Mouse (Mus musculus) kidney, postnatal 36 days (tissue): ENCODE measurements at regions not wholly inside any gene's neighbourhood (a gene's known extent, or its start where the extent isn't known, plus 50 kb on each side); places are given as distances from the start of the nearest gene placed in this dataset.

Experiments
- DNase-seq, 2 experiments: peaks; one replicate each; pipeline ENCODE4 v3.0.0; 2021 to 2022; ENCODE audit warnings: mixed read lengths in 2 of 2

DNA sequence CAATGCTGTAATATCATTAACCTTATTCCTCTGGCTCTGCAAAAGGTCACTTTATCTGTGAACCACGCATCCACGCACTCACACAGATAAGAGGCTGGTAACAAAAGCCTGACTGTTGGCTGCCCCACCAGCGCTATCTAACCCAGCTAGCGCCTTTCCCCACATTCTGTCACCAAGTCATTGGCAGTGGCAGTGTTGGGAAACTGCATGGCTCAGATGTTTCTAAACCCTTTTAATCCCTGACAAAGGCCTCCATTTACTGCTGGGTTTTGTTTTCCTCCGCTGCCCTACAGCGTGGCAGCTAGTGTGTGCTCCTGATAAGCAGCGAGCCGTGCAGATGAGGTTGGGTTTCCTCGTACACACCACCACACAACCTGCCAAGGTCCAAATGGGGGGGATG, 55.7 kb downstream of the Id4 start:
- no peak for DNase-seq

DNA sequence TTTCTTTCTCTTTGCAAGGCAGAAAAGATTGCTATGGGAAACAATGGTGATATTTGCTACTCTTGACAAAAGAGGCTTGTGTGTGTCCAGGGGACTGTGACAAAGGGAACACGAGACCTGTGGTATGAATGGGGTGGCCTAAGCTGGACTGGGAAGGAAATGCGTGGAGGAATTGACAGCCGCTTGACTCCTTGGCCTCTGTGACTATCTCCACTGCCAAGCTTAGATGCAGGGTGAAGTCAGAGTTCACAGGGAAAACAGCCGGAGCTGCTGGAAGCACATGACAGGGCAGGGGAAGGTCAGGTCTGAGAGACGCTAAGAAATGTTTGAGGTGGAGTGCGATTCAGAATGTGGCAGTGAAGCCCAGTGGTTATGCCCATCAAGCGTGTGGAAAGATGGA, 56.4 kb downstream of the Id4 start:
- DNase-seq = peak; percentile 34 to 43

DNA sequence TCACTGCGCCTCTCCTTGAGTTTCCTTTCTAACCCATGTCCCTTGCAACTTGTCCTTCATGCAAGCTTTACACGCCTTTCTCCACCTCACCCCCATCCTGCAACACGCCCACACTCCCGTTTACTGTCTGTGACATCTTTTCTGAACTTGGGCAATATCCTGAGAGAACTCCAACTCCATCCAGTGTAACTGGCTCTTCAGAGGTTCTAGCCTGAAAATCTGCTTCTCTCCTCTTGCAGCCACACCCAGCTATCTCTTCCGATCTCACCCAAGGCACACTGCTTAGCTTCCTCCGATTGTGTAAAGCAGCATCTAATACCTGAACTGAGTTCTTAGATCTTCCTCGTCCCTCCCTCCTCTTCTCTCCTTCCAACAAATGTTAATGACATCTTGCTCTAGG, 58.0 kb downstream of the Id4 start:
- DNase-seq = peak in 1 of 2 experiments; percentile 15

DNA sequence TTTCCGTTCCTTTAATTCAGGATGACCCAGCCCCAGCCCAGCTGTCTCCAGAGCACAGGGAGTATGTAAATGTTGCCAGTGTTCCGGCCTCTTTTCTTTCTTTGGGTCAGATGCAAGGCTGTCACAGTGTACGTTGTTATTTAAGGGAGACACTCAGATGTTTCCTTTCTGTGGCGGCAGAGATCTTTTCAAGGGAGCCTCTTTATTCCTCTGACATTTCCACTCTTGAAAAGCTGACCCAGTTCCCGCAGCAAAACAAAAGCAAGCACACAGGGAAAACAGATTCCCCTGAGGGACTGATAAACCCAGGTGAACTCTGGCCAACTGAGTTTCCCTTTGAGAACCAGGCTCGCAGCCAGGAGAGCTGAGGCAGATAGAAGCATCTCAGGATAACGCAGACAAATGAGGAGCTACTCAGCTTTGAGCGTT, 63.3 kb downstream of the Id4 start:
- peak; percentile 56 to 57 for DNase-seq

DNA sequence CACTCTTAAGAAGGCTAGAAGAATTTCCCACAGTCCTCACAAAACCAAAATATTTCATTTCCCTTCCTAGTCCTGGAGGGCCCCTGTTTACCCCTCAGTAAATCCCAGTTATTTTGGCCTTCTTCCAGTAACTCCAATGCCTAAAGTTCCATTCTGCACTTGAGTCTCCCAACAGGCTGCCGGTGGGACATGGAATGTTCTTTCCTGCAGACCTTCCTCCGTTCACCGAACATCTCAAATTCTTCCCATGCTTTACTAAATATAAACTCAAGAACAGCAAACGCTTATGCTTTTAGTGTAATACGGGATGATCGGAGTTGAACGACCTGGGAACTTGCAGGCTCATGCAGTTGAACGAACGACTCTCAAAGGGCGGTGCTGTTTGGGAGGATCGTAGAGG, 69.6 kb downstream of the Id4 start:
- DNase-seq = no peak

DNA sequence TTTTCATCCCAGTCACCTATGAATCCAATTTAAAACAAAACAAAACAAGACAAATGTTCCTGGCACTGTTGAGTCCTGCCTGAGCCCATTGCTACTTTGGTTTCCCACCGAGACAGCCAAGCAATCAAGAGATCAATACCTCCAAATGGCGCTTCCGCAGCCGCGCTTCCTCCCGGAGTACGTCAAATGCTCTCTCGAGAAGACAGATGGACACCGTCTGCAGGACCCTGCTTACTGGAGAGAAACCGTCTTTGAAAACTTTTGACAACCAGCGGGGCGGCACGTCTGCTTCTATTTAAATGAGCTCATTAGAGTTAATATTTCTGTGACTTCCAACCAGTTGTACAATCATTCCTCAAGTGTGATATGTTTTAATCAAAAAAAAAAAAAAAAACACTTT, 75.1 kb downstream of the Id4 start:
- peak in 1 of 2 experiments; percentile 10 for DNase-seq

DNA sequence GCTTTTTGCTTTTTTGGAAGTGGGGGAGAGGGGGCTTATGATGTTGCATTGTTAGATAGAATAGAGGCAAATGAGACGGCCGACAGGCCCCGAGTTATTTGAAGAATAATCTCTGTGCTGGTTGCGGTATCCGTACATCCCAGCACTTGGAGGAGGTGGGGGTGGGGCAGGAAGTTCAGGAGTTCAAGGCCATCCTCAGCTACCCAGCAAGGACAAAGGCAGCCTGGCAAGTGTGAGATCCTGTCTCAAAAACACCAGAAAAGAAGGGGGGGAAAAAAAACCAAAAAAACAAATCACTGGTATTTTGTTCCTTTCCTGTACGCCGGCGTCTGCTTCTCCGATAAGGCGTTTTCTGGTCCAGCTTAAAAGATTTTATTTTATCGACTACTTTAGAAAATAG, 75.6 kb downstream of the Id4 start:
- DNase-seq = peak; percentile 26 to 34

DNA sequence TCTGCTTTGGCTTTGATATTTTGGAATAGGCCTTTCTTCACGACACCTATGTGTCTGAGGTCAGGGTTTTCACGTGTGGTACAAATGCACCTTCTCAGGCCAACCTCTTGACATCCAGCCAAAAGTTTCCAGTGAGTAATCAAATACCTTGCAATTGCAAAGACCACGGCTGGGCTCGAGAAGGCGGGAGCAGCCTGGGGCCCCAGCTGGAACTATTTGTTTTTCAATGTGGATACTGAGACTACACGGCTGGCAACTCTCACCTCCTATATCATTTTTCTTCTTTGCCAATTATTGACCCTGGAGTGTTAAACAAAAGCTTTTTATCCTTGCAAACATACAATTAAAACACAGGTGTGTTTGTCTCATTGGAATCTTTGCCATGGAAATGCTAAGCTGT, 77.5 kb downstream of the Id4 start:
- no peak for DNase-seq

DNA sequence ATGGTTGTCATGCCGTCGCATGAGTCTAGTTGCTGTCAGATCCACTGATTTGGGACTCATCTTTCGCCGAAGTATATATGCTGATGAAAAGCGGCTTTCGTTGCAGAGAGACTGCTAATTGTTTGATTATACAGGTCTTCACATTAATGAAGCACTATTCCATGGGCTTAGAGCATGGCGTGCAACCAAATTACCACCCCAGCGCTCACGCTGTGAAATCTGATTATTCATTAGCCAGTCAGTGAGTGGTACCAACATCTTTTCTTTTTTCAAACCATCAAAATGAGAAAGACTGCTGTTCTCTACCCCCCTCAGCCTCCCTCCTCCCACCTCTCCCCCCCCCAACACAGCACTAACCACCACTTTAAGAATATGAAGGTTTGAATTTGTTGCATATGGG, 89.1 kb downstream of the Id4 start:
- no peak for DNase-seq

DNA sequence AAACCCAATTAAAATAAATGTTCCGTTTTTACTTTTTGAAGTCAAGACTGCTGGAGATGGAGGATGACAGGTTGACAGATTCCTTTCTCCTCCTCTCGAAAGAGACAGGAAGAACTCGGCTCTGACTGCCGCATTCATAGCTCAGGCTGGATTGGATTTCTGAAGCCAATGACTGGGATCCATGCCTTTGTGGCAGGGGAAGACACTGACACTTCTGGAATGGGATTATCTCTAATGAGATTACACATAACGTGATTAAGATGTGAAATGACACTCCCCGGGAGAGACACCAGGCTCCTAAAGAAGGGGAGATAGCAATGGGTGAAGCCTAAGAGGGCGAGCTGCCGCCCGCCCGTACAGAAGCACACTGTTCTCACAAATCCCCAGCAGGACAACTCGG, 89.9 kb downstream of the Id4 start:
- no peak for DNase-seq

DNA sequence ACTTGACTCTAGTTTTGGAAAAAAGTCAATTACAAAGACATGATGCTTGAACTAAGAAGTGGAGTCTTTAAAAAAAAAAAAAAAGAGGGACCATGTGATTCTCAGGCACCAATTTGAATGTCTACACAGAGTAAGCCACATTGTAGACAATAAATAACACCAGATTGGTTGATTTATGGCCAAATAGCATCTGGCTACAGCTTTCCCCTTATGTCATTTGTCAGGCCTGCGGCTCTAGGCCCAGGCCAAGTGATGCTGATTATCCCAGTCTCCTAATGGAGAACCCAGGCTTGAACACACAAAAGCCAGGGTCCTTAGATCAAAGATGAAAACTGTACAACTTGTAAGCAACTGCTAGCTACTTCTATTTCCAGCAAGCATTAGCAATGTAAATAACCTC, 96.1 kb downstream of the Id4 start:
- DNase-seq = no peak

DNA sequence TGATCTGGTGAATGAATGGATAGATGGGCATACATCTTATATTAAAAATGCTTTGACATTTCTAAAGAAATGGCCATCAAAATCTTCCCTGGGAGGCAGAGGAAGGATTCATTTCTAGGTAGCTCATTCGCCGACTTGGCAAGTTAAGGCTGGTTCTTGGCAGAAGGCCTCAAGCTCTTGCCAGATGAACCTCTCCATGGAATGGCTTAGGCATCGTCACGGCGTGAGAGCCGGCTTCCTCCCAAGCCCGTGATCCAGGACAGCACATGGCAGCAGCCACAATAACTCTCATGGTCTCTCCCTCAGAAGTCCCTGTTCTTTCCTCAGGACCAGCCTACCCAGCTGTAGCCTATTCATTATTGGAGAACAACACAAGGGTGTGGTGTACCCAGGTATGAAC, 96.6 kb downstream of the Id4 start:
- DNase-seq = peak in 1 of 2 experiments; percentile 6

DNA sequence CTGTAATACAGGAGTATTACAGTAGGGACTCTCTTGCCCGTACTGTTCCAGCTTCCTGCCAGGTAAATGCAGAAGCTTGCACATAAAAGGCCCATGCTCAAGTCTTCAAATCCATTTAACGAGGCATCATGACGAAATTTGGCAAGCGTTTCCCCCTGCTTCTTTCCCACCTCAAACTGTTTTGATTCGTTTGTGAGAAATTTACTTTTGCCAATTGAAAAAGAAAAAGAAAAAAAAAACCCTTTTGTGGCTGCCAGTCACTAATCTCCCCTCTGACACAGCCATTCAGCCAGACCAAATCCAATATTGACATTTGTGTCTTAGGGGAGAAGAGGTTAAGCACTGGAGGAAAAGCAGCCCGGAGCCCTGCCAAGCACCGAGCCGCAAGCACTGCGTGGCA, 110.0 kb downstream of the Id4 start:
- DNase-seq = no peak

DNA sequence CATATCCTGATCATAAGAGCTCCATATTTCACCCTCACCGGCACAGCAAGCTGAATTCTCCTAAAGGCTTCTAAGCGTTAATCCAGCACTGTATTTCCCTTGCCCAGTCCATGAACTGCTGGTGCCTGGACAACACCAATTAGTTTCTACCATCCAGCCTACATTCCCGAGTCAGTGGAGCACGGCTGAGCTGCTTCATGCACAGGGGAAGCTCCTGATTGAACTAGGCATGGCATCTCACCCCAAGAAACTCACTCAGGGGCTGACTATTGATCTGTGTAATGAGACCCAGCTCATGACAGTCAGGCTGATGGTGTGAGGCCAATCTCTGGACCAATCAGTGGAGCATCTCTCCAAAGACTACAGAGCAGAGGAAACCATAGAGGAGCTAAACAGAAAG, 115.4 kb downstream of the Id4 start:
- no peak for DNase-seq

DNA sequence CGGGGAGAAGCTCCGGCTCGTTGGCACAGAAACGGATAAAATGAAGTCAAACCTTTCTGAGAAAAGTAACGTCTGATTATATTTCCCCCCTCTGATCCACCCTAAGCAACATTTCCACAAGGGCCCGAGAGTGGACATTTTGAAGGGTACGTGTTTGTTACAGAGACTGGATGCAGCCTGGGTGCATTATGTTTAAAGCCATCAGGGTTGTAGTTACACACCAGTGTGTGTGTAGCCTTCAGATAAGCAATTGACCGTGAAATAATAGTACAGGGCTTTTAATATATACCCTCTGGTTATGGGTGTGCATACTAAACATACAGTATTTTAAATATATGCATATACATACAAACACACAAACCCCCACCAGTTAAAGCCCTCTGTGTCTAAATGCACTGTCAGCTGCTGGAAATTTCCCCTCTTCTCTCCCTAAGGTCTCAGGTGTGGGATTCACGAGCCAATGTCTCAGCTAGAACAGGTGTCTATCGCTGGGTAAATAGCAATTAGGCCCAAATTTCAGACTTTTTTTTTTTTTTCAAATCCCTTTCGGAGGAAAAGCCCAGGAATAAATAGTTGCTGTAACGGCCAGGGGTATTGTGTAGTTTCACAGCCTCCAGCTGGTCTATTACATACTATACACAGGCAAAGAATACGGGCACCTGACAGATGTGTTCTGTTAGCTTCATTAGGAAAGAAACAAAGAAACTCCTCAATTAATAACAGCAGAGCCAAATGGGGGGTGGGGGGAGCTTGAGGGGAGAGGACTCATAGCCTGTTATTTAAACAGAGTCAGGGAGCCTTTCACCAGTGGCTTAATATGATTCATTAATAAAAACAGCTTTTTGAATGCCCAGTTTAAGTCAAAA, 122.8 kb downstream of the Id4 start:
- no peak for DNase-seq

DNA sequence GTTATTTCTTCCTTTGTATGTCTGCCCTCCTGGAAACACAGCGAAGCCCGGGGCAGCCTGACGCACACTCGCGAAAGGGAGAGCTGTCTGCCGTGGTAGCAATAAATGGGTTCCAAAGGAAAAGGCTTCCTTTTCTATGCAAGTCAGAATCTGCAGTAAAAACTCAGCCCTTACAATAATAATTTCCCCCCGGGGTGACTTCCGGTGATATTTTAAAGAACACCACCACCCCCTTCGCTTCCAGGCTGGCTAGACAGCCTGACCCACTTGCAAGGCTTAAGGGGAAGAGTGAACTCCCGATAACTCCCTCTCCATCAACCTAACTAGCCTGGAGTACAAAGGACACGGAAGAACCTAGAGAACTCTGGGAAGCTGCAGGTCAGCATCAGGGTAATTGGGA, 123.9 kb downstream of the Id4 start:
- no peak for DNase-seq

DNA sequence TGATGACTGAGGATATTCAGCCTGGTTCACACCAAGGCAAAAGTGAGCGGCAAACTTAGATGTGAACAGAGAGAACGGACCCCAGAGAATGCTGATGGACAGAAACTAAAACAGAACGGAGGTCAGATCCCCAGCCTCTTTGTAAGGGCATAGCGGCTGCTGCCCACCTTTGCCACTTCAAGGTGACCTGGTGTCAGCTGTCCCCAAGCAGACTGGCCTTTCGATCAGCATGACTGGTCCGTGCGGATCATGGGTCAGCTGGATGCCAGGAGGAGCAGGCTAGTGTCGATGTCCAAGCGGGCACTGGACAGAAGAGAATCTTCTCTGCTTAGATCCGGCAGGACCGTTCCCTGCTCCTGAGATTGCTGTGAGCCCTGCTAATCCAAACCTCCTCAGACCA, 122.1 kb downstream of the Zfp169 start:
- peak; percentile 1 to 39 for DNase-seq

DNA sequence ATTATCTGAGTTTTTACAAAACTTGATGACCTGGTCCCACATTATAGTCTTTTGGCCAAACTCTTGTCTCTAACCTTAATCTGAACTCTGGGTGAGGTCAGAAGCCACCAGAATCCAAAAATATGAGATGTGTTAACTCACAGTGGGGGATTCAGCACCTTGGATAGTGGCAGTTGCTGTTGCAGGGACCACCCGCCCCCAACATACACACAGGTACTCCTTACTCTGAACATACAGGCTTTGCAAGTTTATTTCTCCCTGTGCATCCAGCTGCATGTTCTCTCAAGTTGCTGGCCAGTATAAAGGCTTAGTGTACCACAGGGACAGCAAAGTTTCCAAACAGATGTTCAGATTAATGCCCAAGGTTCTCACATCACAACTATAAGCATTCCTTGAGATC, 115.5 kb downstream of the Zfp169 start:
- DNase-seq = no peak

DNA sequence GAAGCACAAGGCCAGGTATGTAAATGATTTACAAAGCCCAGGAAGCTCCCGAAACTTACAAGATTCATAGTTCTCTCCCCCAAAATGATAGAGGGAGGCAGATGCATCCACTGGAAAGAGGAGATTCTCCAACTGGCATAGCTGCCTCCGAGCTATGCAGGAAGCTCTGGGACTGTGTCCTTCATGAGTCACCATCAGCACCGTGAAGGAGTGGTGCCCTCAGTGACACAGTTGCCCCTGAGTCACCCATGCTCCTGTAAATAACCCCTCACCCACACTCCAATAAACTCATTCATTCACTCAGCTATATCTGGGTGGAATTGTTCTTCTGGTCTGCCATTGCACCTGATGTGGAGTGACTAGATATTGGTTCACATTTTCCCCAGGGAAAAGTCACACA, 114.6 kb downstream of the Zfp169 start:
- DNase-seq = no peak

DNA sequence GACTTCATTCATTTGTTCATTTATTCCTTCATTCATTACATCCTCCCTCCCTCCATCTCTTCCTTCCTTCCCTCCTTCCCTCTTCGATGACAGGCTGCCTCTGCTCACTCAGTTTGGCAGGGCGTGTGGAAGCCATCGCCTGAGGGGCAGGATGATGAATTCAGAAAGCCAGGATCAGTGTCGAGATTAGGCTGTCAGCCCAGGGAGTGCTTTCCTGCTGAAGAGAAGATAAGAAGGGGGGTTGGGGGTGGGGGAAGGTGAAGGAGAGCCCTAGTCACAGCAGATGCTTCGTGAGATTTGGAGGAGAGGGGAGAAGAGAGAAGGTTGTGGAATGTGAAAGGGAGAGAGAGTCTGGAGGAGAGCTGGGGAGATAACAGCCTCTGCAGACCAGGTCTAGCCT, 110.9 kb downstream of the Zfp169 start:
- DNase-seq = no peak

DNA sequence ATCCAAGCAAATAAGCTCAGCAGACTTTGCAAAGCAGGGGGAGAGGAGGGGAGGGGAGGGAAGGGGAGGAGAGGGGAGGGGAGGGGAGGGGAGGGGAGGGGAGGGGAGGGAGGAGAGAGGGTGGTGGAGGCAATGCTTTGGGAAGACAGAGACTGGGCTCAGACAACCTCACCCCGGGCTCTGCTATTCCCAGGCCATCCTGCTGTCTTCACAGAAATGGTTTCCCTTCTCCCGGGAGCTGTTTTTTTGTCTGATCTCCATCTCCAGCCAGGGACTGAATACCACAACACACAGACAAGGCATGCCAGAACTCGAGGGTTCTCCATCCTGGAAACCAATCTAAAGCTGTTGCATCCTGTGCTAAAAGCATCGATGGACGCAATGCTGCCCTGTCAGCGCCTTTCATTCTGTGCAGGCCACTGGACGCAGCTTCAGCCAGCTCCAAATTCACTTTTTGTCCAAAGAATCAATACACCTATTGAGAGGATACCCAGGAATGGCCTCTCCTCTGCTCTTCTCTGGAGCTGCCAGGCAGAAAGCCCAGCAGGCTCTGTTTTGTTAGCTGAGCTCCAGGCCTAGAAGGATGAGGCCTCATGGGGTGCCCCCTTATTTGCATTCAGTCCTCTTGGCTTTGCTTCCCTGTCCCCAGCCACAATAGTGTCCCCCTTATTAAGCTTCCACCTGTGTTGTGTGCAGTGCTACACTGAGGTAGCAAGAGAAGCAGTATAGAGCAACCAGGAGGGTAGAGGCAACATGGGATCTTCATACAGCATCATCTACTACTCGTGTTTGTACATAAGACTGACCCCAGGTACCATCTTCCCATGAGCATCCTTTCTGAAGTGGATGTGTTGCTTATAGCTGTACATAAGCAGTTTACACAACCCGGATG, 90.6 kb downstream of the Zfp169 start:
- DNase-seq = no peak

DNA sequence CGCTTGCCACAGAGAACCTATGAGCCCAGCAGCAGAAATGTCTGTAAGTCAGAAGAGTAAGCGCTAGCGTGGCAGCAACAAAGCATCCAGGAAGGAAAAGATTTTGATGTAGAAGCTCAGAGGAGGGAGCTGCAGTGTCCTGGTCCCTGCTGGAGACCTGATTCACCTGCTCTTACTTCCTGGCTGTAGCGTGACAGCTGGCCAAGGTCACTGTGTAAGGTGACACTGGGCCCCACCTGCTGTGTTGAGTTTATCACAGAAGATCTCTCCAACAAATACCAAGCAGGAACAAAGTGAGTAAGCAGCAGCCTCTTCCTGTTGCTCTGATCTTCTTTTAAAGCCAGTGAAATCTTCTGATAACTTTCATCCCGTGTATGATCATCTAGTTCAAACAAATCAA, 86.4 kb downstream of the Zfp169 start:
- no peak for DNase-seq

DNA sequence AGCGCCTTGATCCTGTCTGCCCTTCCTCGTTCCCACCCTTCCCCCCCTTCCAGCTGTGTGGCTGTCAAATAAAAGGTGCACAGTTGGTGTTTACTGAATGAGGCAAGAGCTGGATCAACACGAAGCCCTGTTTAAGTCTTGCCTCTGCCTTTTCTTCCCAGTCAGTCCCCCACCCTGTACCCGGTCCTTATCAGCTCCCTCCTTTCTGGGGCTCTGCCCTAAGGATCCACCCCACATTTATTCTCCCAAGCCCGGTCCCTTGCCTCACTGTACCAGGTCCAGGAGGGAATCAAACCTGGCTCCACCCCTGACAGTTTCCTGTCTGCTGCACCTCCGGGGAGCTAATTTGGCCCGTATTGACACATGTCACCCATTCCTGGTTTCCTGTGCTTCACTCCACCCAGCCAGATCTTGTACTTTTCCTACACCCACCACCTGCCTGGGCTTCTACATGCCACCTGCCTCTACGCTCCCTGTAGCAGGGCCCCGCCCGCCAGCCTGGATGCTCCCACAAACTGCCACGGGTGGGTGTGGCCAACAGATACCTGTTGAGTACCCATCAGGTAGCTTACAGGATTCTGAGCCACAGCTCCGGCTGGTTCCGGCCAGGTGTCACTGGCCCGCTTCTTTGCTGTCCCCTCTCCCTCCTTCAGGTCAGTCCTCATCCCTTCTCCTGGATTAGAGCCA, 76.4 kb downstream of the Zfp169 start:
- DNase-seq = no peak
